Mouse (Mus musculus) C2C12 (cell line): ENCODE data around the gene Lin52. TPM values are rescaled to one million over a fixed set of nuclear protein-coding genes. Genes with fewer than 3 reads are reported as not detected.

Experiments used
- H3K27me3 ChIP-seq: one replicate; pipeline ENCODE4 v1.6.1; 2011; ENCODE audit not compliant: control insufficient read depth, insufficient read depth, insufficient read length
- H3K36me3 ChIP-seq: one replicate; pipeline ENCODE4 v1.6.1; 2011; ENCODE audit not compliant: control insufficient read depth, insufficient read depth
- H3K4me3 ChIP-seq: one replicate; pipeline ENCODE4 v1.5.1; 2011; ENCODE audit warnings: mild to moderate bottlenecking, control low read depth; ENCODE audit not compliant: poor library complexity, insufficient read depth, severe bottlenecking
- H3K79me2 ChIP-seq: one replicate; pipeline ENCODE4 v1.6.1; 2011; ENCODE audit not compliant: control insufficient read depth, insufficient read depth
- H3K79me3 ChIP-seq: one replicate; pipeline ENCODE4 v1.6.1; 2011; ENCODE audit warnings: low read depth, control low read depth
- H3ac ChIP-seq: one replicate; pipeline ENCODE3; 2011; ENCODE audit warnings: low read depth; ENCODE audit not compliant: control insufficient read depth, insufficient read length
- CEBPB ChIP-seq: IDR thresholded peaks from one replicate; pipeline ENCODE4 v1.6.1; 2011; ENCODE audit warnings: low read depth, mild to moderate bottlenecking, control low read depth, moderate library complexity
- CTCF ChIP-seq: IDR thresholded peaks from one replicate; pipeline ENCODE4 v1.5.1; 2011; ENCODE audit not compliant: control insufficient read depth, insufficient read depth, insufficient read length
- FOSL1 ChIP-seq: IDR thresholded peaks from one replicate; pipeline ENCODE4 v1.8.0; 2011; ENCODE audit warnings: mild to moderate bottlenecking, low read length; ENCODE audit not compliant: poor library complexity, insufficient read depth, severe bottlenecking
- MAX ChIP-seq: IDR thresholded peaks from one replicate; pipeline ENCODE4 v1.6.1; 2011; ENCODE audit warnings: mild to moderate bottlenecking, control low read depth
- MYOD1 ChIP-seq: IDR thresholded peaks from one replicate; pipeline ENCODE4 v1.6.1; 2011; ENCODE audit warnings: low read depth; ENCODE audit not compliant: control insufficient read depth, insufficient read length
- MYOG ChIP-seq: IDR thresholded peaks from one replicate; pipeline ENCODE4 v1.6.1; 2011; ENCODE audit not compliant: control insufficient read depth, insufficient read length; ENCODE audit errors: extremely low read depth
- USF1 ChIP-seq: IDR thresholded peaks from one replicate; pipeline ENCODE4 v1.6.1; 2011; ENCODE audit warnings: low read depth, mild to moderate bottlenecking, control low read depth, moderate library complexity
- polyA plus RNA-seq: library from polyadenylated mRNA; unstranded; fragments of >200 nt; fragmentation: generic; extraction: Trizol; gene quantifications from one replicate; pipeline ENCODE4 v1.2.1, GENCODE M21; 2012; ENCODE audit warnings: missing spikeins

Gene Lin52
- polyA plus RNA-seq, 1 experiment, result 2.8 TPM

DNA sequence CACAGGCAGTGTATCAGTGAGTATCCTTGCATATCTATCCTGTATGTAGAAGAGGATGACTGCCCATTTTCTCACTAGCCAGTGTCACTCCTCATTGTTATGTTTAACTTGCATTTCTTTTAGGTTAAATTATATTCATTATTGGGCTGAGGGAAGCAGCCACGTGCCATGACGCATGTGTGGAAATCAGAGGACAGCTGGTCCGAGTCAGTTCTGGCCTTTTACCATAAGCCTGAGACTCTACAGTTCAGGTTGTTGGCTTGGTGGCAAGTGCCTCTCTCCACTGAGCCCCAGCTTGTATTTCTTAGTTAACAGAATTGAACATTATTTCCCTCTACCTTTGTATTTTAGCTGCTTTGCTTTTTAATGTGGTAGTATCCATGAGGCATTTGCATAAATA, 5.7 kb downstream of the Lin52 start:
- H3ac ChIP-seq, result no peak overlapping the region
- H3K27me3 ChIP-seq, result no peaks in the 10 kb centered on the region
- TF ChIP-seq MYOG (no peak), USF1 (no peak), CTCF (no peak), CEBPB (no peak), FOSL1 (no peak), MYOD1 (no peak), MAX (no peak)
- peaks cover 31% of the 10 kb centered on the region for H3K36me3 ChIP-seq
- H3K79me2 ChIP-seq, result peaks cover 28% of the 10 kb centered on the region
- H3K79me3 ChIP-seq, result peaks cover 15% of the 10 kb centered on the region
- H3K4me3 ChIP-seq, result no peak overlapping the region

DNA sequence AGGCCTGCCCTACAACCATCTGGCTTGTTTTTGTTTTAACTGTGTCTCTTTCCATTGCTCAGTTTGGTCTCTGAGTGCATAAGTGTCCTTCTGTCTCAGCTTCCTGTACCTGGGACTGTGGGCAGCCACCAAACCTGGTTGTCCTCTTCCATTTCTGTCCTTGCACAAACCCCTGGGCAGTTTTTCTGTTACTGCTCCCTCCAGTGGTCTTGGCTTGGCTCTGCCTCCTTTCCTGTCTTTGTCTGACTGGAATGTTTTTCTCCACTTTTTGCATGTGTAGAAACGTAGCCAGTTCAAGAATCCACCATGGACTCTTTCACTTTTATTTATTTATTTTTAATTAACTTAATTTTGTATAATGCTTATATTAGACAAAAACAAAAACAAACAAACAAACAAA, 8.6 kb downstream of the Lin52 start:
- Histone ChIP-seq H3K79me2 (peaks cover 4% of the 10 kb centered on the region), H3K4me3 (no peak overlapping the region), H3K27me3 (no peaks in the 10 kb centered on the region), H3K36me3 (peaks cover 57% of the 10 kb centered on the region), H3K79me3 (peaks cover 3% of the 10 kb centered on the region), H3ac (no peak overlapping the region)
- TF ChIP-seq CTCF (no peak), CEBPB (no peak), MYOD1 (no peak), MAX (no peak), USF1 (no peak), MYOG (no peak), FOSL1 (no peak)

DNA sequence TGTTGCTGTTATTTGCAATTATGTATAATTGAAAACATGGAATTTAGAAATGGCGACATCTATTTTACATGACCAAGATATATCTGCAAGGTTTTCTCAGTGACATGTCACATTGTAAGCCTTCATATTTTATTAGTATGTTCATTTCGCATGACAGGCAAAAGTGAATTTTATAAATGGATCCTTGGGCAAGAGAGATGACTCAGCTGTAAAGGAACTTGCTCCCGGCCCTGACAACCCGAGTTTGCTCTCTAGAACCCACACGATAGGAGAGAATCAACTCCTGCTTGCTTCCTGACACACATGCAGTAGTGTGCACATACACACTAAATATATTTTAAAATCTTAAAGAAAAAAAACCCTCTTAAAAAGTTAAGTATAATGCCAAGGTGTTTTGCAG, 10.2 kb downstream of the Lin52 start:
- H3K4me3 ChIP-seq, result no peak overlapping the region
- H3K79me2 ChIP-seq, result no peaks in the 10 kb centered on the region
- no peak overlapping the region for H3ac ChIP-seq
- TF ChIP-seq MYOD1 (no peak), CTCF (no peak), CEBPB (no peak), USF1 (no peak), MYOG (no peak)
- H3K36me3 ChIP-seq, result peaks cover 63% of the 10 kb centered on the region
- no peaks in the 10 kb centered on the region for H3K27me3 ChIP-seq
- H3K79me3 ChIP-seq, result no peaks in the 10 kb centered on the region

DNA sequence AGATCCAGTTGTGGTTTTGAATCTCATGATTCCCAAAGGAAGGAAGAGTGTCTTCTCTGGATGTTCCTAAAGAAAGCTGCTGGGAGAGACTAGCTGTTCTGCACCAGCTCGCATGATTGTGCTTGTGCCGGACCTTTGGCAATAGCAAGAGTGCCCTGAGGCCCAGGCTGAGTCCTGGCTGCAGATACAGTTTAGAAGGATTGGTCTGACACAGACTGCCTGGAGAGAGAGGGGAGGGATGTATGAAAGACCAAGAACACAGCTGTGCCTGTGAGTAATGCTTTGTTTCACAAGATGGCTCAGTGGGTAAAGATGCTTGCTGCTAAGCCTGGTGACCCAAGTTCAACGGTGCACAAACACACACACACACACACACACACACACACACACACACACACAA, 11.6 kb downstream of the Lin52 start:
- Histone ChIP-seq H3K79me3 (no peaks in the 10 kb centered on the region), H3K79me2 (no peaks in the 10 kb centered on the region), H3ac (no peak overlapping the region), H3K36me3 (peaks cover 72% of the 10 kb centered on the region), H3K4me3 (no peak overlapping the region), H3K27me3 (no peaks in the 10 kb centered on the region)
- TF ChIP-seq CEBPB (no peak), MYOG (no peak)

DNA sequence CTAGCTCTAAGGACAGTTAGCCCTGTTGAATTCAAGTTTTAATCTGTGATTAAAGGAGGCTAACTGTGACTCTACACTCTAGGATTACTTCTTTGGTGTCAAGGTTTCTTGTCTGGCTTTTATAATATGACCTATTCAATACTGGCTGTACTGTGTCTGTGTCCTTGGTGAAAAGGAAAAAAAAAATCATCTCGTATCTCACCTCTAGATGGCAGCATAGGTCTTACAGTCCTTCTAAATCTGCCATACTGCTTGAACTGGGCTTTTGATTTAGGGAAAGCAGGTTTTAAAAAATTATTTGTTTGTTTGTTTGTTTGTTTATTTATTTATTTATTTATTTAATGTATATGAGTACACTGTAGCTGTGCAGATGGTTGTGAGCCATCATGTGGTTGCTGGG, 17.5 kb downstream of the Lin52 start:
- Histone ChIP-seq H3K36me3 (peaks cover 51% of the 10 kb centered on the region), H3K4me3 (no peak overlapping the region), H3ac (no peak overlapping the region), H3K27me3 (no peaks in the 10 kb centered on the region), H3K79me3 (no peaks in the 10 kb centered on the region), H3K79me2 (no peaks in the 10 kb centered on the region)
- TF ChIP-seq CTCF, result peak; percentile 4
- TF ChIP-seq USF1, result no peak

DNA sequence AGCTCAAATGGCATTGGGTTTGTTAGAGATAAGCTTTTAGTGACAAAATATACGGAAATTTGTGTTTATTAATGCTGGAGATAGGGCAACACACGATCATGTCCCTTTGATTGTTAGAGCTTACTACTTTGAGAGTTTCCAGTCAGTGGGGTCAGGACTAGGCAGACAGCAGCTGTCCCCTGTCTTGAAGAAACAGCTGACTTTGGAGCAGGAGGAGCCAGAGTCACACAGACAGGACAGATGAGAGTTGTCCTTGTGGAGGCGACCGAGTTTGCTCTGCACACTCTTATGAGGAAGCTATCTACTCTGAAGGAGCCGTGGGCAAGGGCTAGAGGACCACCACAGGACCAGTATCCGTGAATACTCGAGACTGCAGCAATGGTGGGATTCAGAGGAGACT, 27.7 kb downstream of the Lin52 start:
- TF ChIP-seq USF1, result no peak
- H3K36me3 ChIP-seq, result no peaks in the 10 kb centered on the region
- no peaks in the 10 kb centered on the region for H3K27me3 ChIP-seq
- H3ac ChIP-seq, result no peak overlapping the region
- no peaks in the 10 kb centered on the region for H3K79me3 ChIP-seq
- H3K4me3 ChIP-seq, result no peak overlapping the region
- no peaks in the 10 kb centered on the region for H3K79me2 ChIP-seq
